Mouse (Mus musculus): ENCODE measurements around the gene Fbxl14. TPM values are rescaled to one million over a fixed set of nuclear protein-coding genes. Genes with fewer than 3 reads are reported as not detected.
"Not testable (repeated sequence)": the region's sequence is repeated elsewhere in the genome, so short reads cannot be mapped to it uniquely, and the experiment has no call there.

Fbxl14 gene
- polyA plus RNA-seq, 1 experiment from 2014 or later = 3.8 TPM

DNA sequence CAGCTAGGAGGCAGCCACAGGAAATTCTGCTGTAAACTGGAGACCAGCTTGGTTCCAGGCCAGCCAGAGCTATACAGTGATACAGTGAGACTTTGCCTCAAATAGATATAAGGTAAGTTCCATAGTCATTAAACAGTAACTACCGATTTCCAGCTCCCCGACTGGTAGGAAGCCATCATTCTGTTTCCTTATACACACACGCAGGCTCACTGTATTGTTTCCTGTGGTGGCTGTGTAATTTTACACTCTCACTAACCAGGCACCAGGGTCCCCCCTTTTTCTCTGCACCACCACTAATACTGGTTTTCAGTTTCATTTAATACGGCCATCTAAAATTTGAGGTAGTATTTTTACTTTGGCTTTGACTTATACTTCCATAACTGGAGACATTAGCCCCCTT, 5.5 kb upstream of the Fbxl14 start:
- H3K4me1 ChIP-seq = peaks cover 16% of the 10 kb centered on the region
- H3K4me2 ChIP-seq = no peak overlapping the region
- no peak for ATAC-seq (ENCODE audit: insufficient number of reproducible peaks, low FRiP score, low TSS enrichment, low read depth)
- no peak overlapping the region for H3K27ac ChIP-seq
- no peak overlapping the region for H3K9ac ChIP-seq
- whole genome bisulfite sequencing = 68% methylated on average over 4 of the region's 4 CpGs
- no peaks in the 10 kb centered on the region for H3K27me3 ChIP-seq
- no peaks in the 10 kb centered on the region for H3K36me3 ChIP-seq
- no peaks in the 10 kb centered on the region for H3K9me3 ChIP-seq
- no peak overlapping the region for H3K4me3 ChIP-seq

DNA sequence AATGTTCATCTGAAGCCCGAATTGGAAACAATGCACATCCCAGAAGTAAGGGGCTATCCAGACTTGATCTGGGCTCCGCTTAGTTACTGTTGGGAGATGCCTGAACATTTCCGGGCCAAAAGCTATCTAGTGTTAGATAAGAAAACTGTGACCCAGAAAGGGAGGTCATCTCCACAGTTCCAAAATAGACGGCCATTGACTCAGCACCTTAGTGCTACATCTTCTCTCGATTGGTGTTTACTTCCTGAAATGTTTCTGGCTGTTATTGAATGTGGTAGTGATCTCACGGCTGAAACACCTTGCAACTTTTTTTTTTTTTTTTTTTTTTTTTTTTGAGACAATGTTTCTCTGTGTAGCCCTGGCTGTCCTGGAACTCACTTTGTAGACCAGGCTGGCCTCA, 3.5 kb upstream of the Fbxl14 start:
- Histone ChIP-seq H3K36me3 (no peaks in the 10 kb centered on the region), H3K4me2 (no peak overlapping the region), H3K4me3 (no peak overlapping the region), H3K9ac (no peak overlapping the region), H3K27me3 (no peaks in the 10 kb centered on the region), H3K4me1 (peaks cover 26% of the 10 kb centered on the region), H3K27ac (no peak overlapping the region), H3K9me3 (no peaks in the 10 kb centered on the region)
- ATAC-seq (ENCODE audit: insufficient number of reproducible peaks, low FRiP score, low TSS enrichment, low read depth) = no peak
- 85% methylated on average over 6 of the region's 6 CpGs for WGBS

DNA sequence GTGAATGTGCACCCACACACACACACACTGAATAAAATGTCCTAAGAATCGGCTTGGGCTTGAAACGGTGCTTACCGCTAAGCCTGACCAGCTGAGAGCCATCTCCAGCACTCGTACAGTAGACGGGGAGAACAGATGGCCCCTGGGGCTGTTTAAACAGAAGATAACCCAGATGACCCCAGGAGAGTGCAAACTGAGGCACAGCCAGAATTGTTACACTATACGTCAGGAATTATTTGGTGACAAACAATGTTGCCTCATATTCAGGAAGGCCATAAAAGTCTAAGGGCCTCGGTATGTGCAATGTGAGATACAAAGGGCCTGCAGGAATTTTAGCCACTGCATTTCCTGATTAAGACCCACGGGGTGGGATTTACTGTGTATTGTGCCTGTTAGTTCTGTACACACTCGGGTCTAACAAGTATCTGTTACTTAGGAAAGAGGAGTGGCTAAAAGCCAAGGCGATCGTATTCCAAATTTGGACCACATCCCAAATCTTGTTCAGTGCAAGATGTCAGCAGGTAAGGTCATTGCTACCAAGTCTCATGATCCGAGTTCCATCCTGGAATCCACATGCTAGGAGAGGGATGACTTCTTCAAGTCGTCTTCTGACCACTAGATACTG, 1.7 kb upstream of the Fbxl14 start:
- WGBS = 24% methylated on average over 13 of the region's 13 CpGs
- Histone ChIP-seq H3K9me3 (no peaks in the 10 kb centered on the region), H3K4me3 (no peak overlapping the region), H3K4me2 (no peak overlapping the region; the same call in 1 of the 2 replicates), H3K27ac (peak overlapping the region; percentile 99; the same call in 1 of the 2 replicates), H3K9ac (no peak overlapping the region), H3K4me1 (peaks cover 34% of the 10 kb centered on the region), H3K27me3 (no peaks in the 10 kb centered on the region), H3K36me3 (no peaks in the 10 kb centered on the region)
- ATAC-seq (ENCODE audit: insufficient number of reproducible peaks, low FRiP score, low TSS enrichment, low read depth) = no peak

DNA sequence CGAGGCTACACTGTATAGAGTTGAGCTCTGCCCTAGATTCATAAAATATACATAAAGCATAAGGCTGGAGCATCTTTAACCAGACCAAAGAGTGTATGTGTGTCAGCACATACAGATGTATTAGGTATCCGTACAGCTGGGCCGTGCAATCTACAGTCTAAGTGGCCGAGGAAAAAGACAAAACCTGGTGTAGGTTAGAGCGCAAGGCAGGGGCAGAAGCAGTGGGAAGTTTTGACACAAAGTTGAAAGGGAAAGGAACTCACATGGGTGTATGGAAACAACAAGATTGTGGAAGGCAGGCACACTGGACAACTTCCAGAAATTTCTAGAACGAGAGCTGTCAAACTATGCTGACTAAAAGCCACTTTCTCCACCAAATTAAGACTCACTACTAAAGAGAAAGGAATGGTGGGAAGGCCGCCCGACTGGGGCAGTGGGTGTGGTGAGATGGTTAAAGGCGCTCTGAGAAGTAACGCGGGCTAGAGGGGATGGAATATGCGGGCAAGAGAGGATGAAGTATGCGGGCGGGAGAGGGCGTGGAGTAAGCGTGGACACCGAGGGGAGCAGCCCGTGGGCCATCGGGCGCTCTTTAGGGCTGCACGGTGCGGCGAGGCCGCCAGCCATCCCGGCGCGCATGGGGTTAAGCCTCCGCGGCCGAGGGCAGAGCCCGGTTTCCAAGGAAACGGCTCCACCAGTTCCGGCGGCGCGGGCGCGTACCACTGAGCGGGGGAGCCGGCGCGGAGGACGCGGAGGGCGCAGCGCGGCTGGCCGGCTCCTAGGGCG, 717 bp upstream of the Fbxl14 start:
- no peaks in the 10 kb centered on the region for H3K9me3 ChIP-seq
- under 1% methylated on average over 44 of the region's 49 CpGs for WGBS
- H3K27ac ChIP-seq = peak overlapping the region; percentile 99
- ATAC-seq (ENCODE audit: insufficient number of reproducible peaks, low FRiP score, low TSS enrichment, low read depth) = peak; percentile 91
- peaks cover 2% of the 10 kb centered on the region; the same call in 1 of the 2 replicates for H3K36me3 ChIP-seq
- H3K4me3 ChIP-seq = peak overlapping the region; percentile 79
- no peaks in the 10 kb centered on the region for H3K27me3 ChIP-seq
- H3K4me2 ChIP-seq = peak overlapping the region; percentile 62
- peak overlapping the region; percentile 93 for H3K9ac ChIP-seq
- H3K4me1 ChIP-seq = peaks cover 44% of the 10 kb centered on the region

- H3K27me3 ChIP-seq = no peaks in the 10 kb centered on the region
- peaks cover 10% of the 10 kb centered on the region for H3K36me3 ChIP-seq
- ATAC-seq (ENCODE audit: insufficient number of reproducible peaks, low FRiP score, low TSS enrichment, low read depth) = peak; percentile 17
- H3K4me1 ChIP-seq = peaks cover 52% of the 10 kb centered on the region
- H3K27ac ChIP-seq = peak overlapping the region; percentile 99
- peak overlapping the region; percentile 79 for H3K4me3 ChIP-seq
- peak overlapping the region; percentile 86 for H3K4me2 ChIP-seq
- H3K9ac ChIP-seq = peak overlapping the region; percentile 93
- H3K9me3 ChIP-seq = no peaks in the 10 kb centered on the region
- under 1% methylated on average over 69 of the region's 70 CpGs for WGBS
These were observed 623 bp downstream of the Fbxl14 start for GRCm38 (mm10) chr6:119479876-119480705.

GRCm38 (mm10) chr6:119480706-119481331, 1.4 kb downstream of the Fbxl14 start:
- peak overlapping the region; percentile 86 for H3K4me2 ChIP-seq
- peaks cover 57% of the 10 kb centered on the region for H3K4me1 ChIP-seq
- peak overlapping the region; percentile 79 for H3K4me3 ChIP-seq

GRCm38 (mm10) chr6:119481741-119482390, 2.4 kb downstream of the Fbxl14 start:
- 5% methylated on average over 10 of the region's 10 CpGs for whole genome bisulfite sequencing
- H3K9me3 ChIP-seq; H3K36me3 ChIP-seq; ATAC-seq (ENCODE audit: insufficient number of reproducible peaks, low FRiP score, low TSS enrichment, low read depth); H3K9ac ChIP-seq; H3K27ac ChIP-seq; H3K27me3 ChIP-seq: not testable (repeated sequence)
- Histone ChIP-seq H3K4me3 (peak overlapping the region; percentile 25), H3K4me2 (peak overlapping the region; percentile 86), H3K4me1 (peaks cover 57% of the 10 kb centered on the region)

More at GRCm38 (mm10) chr6:119480706-119481331, 1.4 kb downstream of the Fbxl14 start:
- Histone ChIP-seq H3K9ac (peak overlapping the region; percentile 93), H3K27me3 (no peaks in the 10 kb centered on the region), H3K27ac (0 out of 2 replicates have a peak overlapping the region, but pooled peaks have one; percentile 99), H3K36me3 (peaks cover 10% of the 10 kb centered on the region), H3K9me3 (no peaks in the 10 kb centered on the region)
- no peak for ATAC-seq (ENCODE audit: insufficient number of reproducible peaks, low FRiP score, low TSS enrichment, low read depth)
- WGBS = 2% methylated on average over 32 of the region's 33 CpGs

- H3K4me3 ChIP-seq = no peak overlapping the region
- no peak overlapping the region for H3K9ac ChIP-seq
- 50% methylated on average over 16 of the region's 16 CpGs for WGBS
- ATAC-seq (ENCODE audit: insufficient number of reproducible peaks, low FRiP score, low TSS enrichment, low read depth) = no peak
- H3K27ac ChIP-seq = peak overlapping the region; percentile 1; the same call in 1 of the 2 replicates
- no peaks in the 10 kb centered on the region for H3K27me3 ChIP-seq
- H3K4me1 ChIP-seq = peaks cover 50% of the 10 kb centered on the region
- H3K36me3 ChIP-seq = peaks cover 10% of the 10 kb centered on the region
- H3K4me2 ChIP-seq = peak overlapping the region; percentile 31; the same call in 1 of the 2 replicates
- no peaks in the 10 kb centered on the region for H3K9me3 ChIP-seq
These were observed 3.6 kb downstream of the Fbxl14 start for GRCm38 (mm10) chr6:119482958-119483600.

DNA sequence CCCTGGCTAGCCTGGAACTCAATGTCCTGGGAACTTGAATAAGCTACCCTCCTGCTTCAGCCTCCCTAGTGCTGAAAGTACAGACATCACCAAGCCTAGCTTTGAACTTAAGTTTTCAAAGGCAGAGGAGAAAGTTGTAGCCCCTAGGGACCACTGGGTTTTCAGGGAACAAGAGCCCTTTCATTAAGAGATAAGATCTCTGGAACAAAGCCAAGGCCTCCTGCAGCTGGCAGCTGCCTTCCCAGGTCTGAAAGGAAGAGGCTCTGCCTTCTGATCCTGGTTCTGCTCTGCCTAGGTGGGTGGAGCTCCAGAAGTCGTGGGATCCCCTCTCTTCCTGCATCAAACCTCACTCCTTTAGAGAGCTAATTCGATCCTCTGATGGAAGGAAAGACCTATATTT, 6.0 kb downstream of the Fbxl14 start:
- Histone ChIP-seq H3K27ac (no peak overlapping the region), H3K4me2 (no peak overlapping the region), H3K4me1 (peaks cover 46% of the 10 kb centered on the region), H3K36me3 (peaks cover 10% of the 10 kb centered on the region), H3K4me3 (no peak overlapping the region), H3K27me3 (no peaks in the 10 kb centered on the region), H3K9ac (no peak overlapping the region), H3K9me3 (no peaks in the 10 kb centered on the region)
- ATAC-seq (ENCODE audit: insufficient number of reproducible peaks, low FRiP score, low TSS enrichment, low read depth) = no peak
- 8% methylated on average over 2 of the region's 2 CpGs for WGBS

- Histone ChIP-seq H3K27me3 (no peaks in the 10 kb centered on the region), H3K27ac (no peak overlapping the region), H3K36me3 (peaks cover 10% of the 10 kb centered on the region), H3K9me3 (no peaks in the 10 kb centered on the region), H3K4me2 (no peak overlapping the region), H3K9ac (no peak overlapping the region), H3K4me1 (peaks cover 43% of the 10 kb centered on the region), H3K4me3 (no peak overlapping the region)
- no peak for ATAC-seq (ENCODE audit: insufficient number of reproducible peaks, low FRiP score, low TSS enrichment, low read depth)
- WGBS = 77% methylated on average over 12 of the region's 12 CpGs
These were observed 7.1 kb downstream of the Fbxl14 start for GRCm38 (mm10) chr6:119486381-119487084.

Data from limb, embryonic 15.5 days (tissue).